Mouse (Mus musculus) liver, embryonic 13.5 days (tissue): ENCODE results near the gene Clip3. TPM values are rescaled to one million over a fixed set of nuclear protein-coding genes. Genes with fewer than 3 reads are reported as not detected.

Experiments
- ATAC-seq: fragments of 200-750 bp; cut with Nextera tagmentation; 2 replicates; pipeline ENCODE4 v1.8.0; 2017; ENCODE audit warnings: low read depth, mild to moderate bottlenecking, moderate number of reproducible peaks, moderate library complexity
- DNase-seq: peaks from one replicate; pipeline ENCODE4 v3.0.0; 2022
- H3K27ac ChIP-seq: fragments of 300-500 bp; sonication (generic); 2 replicates; pipeline ENCODE4 v1.5.1; 2015; ENCODE audit warnings: moderate library complexity, mild to moderate bottlenecking, inconsistent platforms
- H3K27me3 ChIP-seq: fragments of 300-500 bp; sonication (generic); 2 replicates; pipeline ENCODE4 v1.6.1; 2015; ENCODE audit warnings: mild to moderate bottlenecking, inconsistent platforms
- H3K36me3 ChIP-seq: fragments of 300-500 bp; sonication (generic); 2 replicates; pipeline ENCODE4 v1.6.1; 2015; ENCODE audit warnings: mild to moderate bottlenecking, inconsistent platforms
- H3K4me1 ChIP-seq: fragments of 300-500 bp; sonication (generic); replicated peaks from 2 replicates; pipeline ENCODE4 v1.6.1; 2015; ENCODE audit warnings: inconsistent platforms
- H3K4me2 ChIP-seq: fragments of 300-500 bp; sonication (generic); 2 replicates; pipeline ENCODE4 v1.6.1; 2015; ENCODE audit warnings: inconsistent platforms, mild to moderate bottlenecking, moderate library complexity
- H3K4me3 ChIP-seq: fragments of 300-500 bp; sonication (generic); replicated peaks from 2 replicates; pipeline ENCODE4 v1.5.1; 2015; ENCODE audit warnings: mild to moderate bottlenecking, inconsistent platforms
- H3K9ac ChIP-seq: fragments of 300-500 bp; sonication (generic); 2 replicates; pipeline ENCODE4 v1.6.1; 2015; ENCODE audit warnings: mild to moderate bottlenecking, inconsistent platforms
- H3K9me3 ChIP-seq: fragments of 300-500 bp; sonication (generic); replicated peaks from 2 replicates; pipeline ENCODE4 v1.6.1; 2016; ENCODE audit warnings: inconsistent platforms
- WGBS: fragments of 180-500 bp; shearing (Covaris S2); methylation state at CpG from one replicate; pipeline ENCODE4 v1.1.7; 2015; ENCODE audit not compliant: insufficient replicate concordance; 5-methylcytosine and 5-hydroxymethylcytosine counted together
- polyA plus RNA-seq: library from polyadenylated mRNA; unstranded; fragments of >200 nt; fragmentation: Nextera tagmentation; extraction: Ambion mirVana; gene quantifications from 2 replicates; pipeline ENCODE4 v1.2.1, GENCODE M21; 2015

Gene Clip3
- polyA plus RNA-seq, 1 experiment from 2014 or later, result 1.4 TPM

GRCm38 (mm10) chr7:30327140-30327539, 35.6 kb downstream of the Clip3 start:
- Histone ChIP-seq H3K27ac (no peak overlapping the region), H3K27me3 (peaks cover 22% of the 10 kb centered on the region)
- no peak for DNase-seq

GRCm38 (mm10) chr7:30328379-30328778, 36.9 kb downstream of the Clip3 start:
- DNase-seq (no peak), ATAC-seq (no peak)
- WGBS, result 50% methylated on average over 10 of the region's 10 CpGs
- no peak overlapping the region for H3K9ac ChIP-seq
- no peak overlapping the region for H3K27ac ChIP-seq
- peaks cover under 1% of the 10 kb centered on the region; the same call in 1 of the 2 replicates for H3K4me1 ChIP-seq
- no peak overlapping the region for H3K4me3 ChIP-seq
- H3K27me3 ChIP-seq, result peaks cover 29% of the 10 kb centered on the region
- H3K9me3 ChIP-seq, result no peaks in the 10 kb centered on the region
- no peak overlapping the region for H3K4me2 ChIP-seq
- no peaks in the 10 kb centered on the region for H3K36me3 ChIP-seq

More at GRCm38 (mm10) chr7:30327140-30327539, 35.6 kb downstream of the Clip3 start:
- H3K36me3 ChIP-seq, result no peaks in the 10 kb centered on the region
- H3K4me2 ChIP-seq, result no peak overlapping the region
- WGBS, result 58% methylated on average over 15 of the region's 15 CpGs
- no peak overlapping the region for H3K9ac ChIP-seq
- no peak overlapping the region for H3K4me3 ChIP-seq
- no peak for ATAC-seq
- H3K9me3 ChIP-seq, result no peaks in the 10 kb centered on the region
- H3K4me1 ChIP-seq, result peaks cover 11% of the 10 kb centered on the region

- no peaks in the 10 kb centered on the region for H3K9me3 ChIP-seq
- H3K4me1 ChIP-seq, result no peaks in the 10 kb centered on the region
- ATAC-seq, result peak; percentile 70
- no peak overlapping the region for H3K9ac ChIP-seq
- no peak overlapping the region for H3K4me3 ChIP-seq
- no peaks in the 10 kb centered on the region for H3K36me3 ChIP-seq
- H3K27me3 ChIP-seq, result peaks cover 56% of the 10 kb centered on the region
- DNase-seq, result peak; percentile 44
- H3K27ac ChIP-seq, result no peak overlapping the region
- 12% methylated on average over 13 of the region's 13 CpGs for WGBS
- no peak overlapping the region for H3K4me2 ChIP-seq
These were observed 40.4 kb downstream of the Clip3 start for GRCm38 (mm10) chr7:30331887-30332286.

GRCm38 (mm10) chr7:30332622-30333259, 41.2 kb downstream of the Clip3 start:
- H3K4me3 ChIP-seq, result no peak overlapping the region
- H3K4me2 ChIP-seq, result no peak overlapping the region
- ATAC-seq (no peak), DNase-seq (no peak)
- H3K27me3 ChIP-seq, result peaks cover 50% of the 10 kb centered on the region
- H3K36me3 ChIP-seq, result no peaks in the 10 kb centered on the region
- H3K4me1 ChIP-seq, result no peaks in the 10 kb centered on the region
- WGBS, result 47% methylated on average over 18 of the region's 18 CpGs
- no peak overlapping the region for H3K27ac ChIP-seq
- no peaks in the 10 kb centered on the region for H3K9me3 ChIP-seq
- no peak overlapping the region for H3K9ac ChIP-seq

- no peak overlapping the region for H3K4me3 ChIP-seq
- DNase-seq (no peak), ATAC-seq (no peak)
- peaks cover 47% of the 10 kb centered on the region for H3K27me3 ChIP-seq
- H3K4me2 ChIP-seq, result no peak overlapping the region
- H3K9ac ChIP-seq, result no peak overlapping the region
- H3K36me3 ChIP-seq, result no peaks in the 10 kb centered on the region
- H3K27ac ChIP-seq, result no peak overlapping the region
- H3K9me3 ChIP-seq, result no peaks in the 10 kb centered on the region
- WGBS, result 38% methylated on average over 4 of the region's 4 CpGs
- H3K4me1 ChIP-seq, result no peaks in the 10 kb centered on the region
These were observed 41.9 kb downstream of the Clip3 start for GRCm38 (mm10) chr7:30333436-30333835.

GRCm38 (mm10) chr7:30334563-30334962, 43.0 kb downstream of the Clip3 start:
- H3K27me3 ChIP-seq, result peaks cover 49% of the 10 kb centered on the region
- no peaks in the 10 kb centered on the region for H3K4me1 ChIP-seq
- 37% methylated on average over 5 of the region's 5 CpGs for WGBS
- DNase-seq, result no peak
- H3K4me2 ChIP-seq, result no peak overlapping the region
- ATAC-seq, result no peak
- H3K4me3 ChIP-seq, result no peak overlapping the region
- no peaks in the 10 kb centered on the region for H3K36me3 ChIP-seq
- no peak overlapping the region for H3K27ac ChIP-seq
- no peaks in the 10 kb centered on the region for H3K9me3 ChIP-seq
- H3K9ac ChIP-seq, result no peak overlapping the region

- no peak overlapping the region for H3K9ac ChIP-seq
- H3K4me2 ChIP-seq, result no peak overlapping the region
- no peaks in the 10 kb centered on the region for H3K4me1 ChIP-seq
- no peak overlapping the region for H3K27ac ChIP-seq
- DNase-seq (no peak), ATAC-seq (no peak)
- no peaks in the 10 kb centered on the region for H3K9me3 ChIP-seq
- 67% methylated on average over 6 of the region's 6 CpGs for WGBS
- no peak overlapping the region for H3K4me3 ChIP-seq
- no peaks in the 10 kb centered on the region for H3K36me3 ChIP-seq
- H3K27me3 ChIP-seq, result peaks cover 49% of the 10 kb centered on the region
These were observed 44.2 kb downstream of the Clip3 start for GRCm38 (mm10) chr7:30335688-30336087.

GRCm38 (mm10) chr7:30336384-30336783, 44.9 kb downstream of the Clip3 start:
- H3K4me2 ChIP-seq, result no peak overlapping the region
- H3K36me3 ChIP-seq, result no peaks in the 10 kb centered on the region
- H3K27ac ChIP-seq, result no peak overlapping the region
- WGBS, result 3% methylated on average over 9 of the region's 9 CpGs
- DNase-seq (peak; percentile 46), ATAC-seq (no peak)
- H3K4me3 ChIP-seq, result no peak overlapping the region
- no peaks in the 10 kb centered on the region for H3K4me1 ChIP-seq
- H3K9ac ChIP-seq, result no peak overlapping the region
- peaks cover 44% of the 10 kb centered on the region for H3K27me3 ChIP-seq
- H3K9me3 ChIP-seq, result no peaks in the 10 kb centered on the region

GRCm38 (mm10) chr7:30339432-30340109, 48.0 kb downstream of the Clip3 start:
- H3K4me2 ChIP-seq, result no peak overlapping the region
- H3K27me3 ChIP-seq, result peaks cover 18% of the 10 kb centered on the region
- no peaks in the 10 kb centered on the region for H3K9me3 ChIP-seq
- no peak overlapping the region for H3K9ac ChIP-seq
- DNase-seq (no peak), ATAC-seq (no peak)
- no peaks in the 10 kb centered on the region for H3K4me1 ChIP-seq
- H3K27ac ChIP-seq, result no peak overlapping the region
- no peaks in the 10 kb centered on the region for H3K36me3 ChIP-seq
- WGBS, result 62% methylated on average over 5 of the region's 5 CpGs
- H3K4me3 ChIP-seq, result no peak overlapping the region

- Histone ChIP-seq H3K27me3 (peaks cover 36% of the 10 kb centered on the region), H3K27ac (no peak overlapping the region), H3K4me3 (no peak overlapping the region), H3K4me2 (no peak overlapping the region), H3K36me3 (no peaks in the 10 kb centered on the region), H3K4me1 (0 out of 2 replicates have a peak, but pooled peaks cover 2% of the 10 kb centered on the region), H3K9ac (no peak overlapping the region), H3K9me3 (no peaks in the 10 kb centered on the region)
- 19% methylated on average over 21 of the region's 21 CpGs for WGBS
- ATAC-seq (no peak), DNase-seq (peak; percentile 24)
These were observed 55.3 kb downstream of the Clip3 start for GRCm38 (mm10) chr7:30346635-30347379.

GRCm38 (mm10) chr7:30347828-30348227, 56.3 kb downstream of the Clip3 start:
- Histone ChIP-seq H3K4me1 (0 out of 2 replicates have a peak, but pooled peaks cover 2% of the 10 kb centered on the region), H3K27ac (no peak overlapping the region), H3K9me3 (no peaks in the 10 kb centered on the region), H3K9ac (no peak overlapping the region), H3K4me2 (no peak overlapping the region), H3K4me3 (no peak overlapping the region), H3K36me3 (no peaks in the 10 kb centered on the region), H3K27me3 (peaks cover 36% of the 10 kb centered on the region)
- DNase-seq (peak; percentile 29), ATAC-seq (no peak)
- 1% methylated on average over 30 of the region's 30 CpGs for WGBS
